Mouse (Mus musculus) liver, postnatal 0 days (tissue): Measurements from ENCODE around the gene Acsbg1. TPM values are rescaled to one million over a fixed set of nuclear protein-coding genes. Genes with fewer than 3 reads are reported as not detected.
"Not testable (repeated sequence)": the region's sequence is repeated elsewhere in the genome, so short reads cannot be mapped to it uniquely, and the experiment has no call there.

Experiments
- ATAC-seq: fragments of 200-750 bp; cut with Nextera tagmentation; 2 replicates; pipeline ENCODE4 v1.8.0; 2017; ENCODE audit warnings: mild to moderate bottlenecking, moderate library complexity
- DNase-seq: peaks from one replicate; pipeline ENCODE4 v3.0.0-alpha.2; 2016
- H3K27ac ChIP-seq: fragments of 300-500 bp; sonication (generic); 2 replicates; pipeline ENCODE4 v1.5.1; 2014; ENCODE audit warnings: antibody characterized with exemption, moderate library complexity, mild to moderate bottlenecking, low read depth
- H3K27me3 ChIP-seq: fragments of 300-500 bp; sonication (generic); 2 replicates; pipeline ENCODE4 v1.6.1; 2014; ENCODE audit warnings: low read length, control low read depth, mixed read lengths; ENCODE audit not compliant: insufficient read depth
- H3K36me3 ChIP-seq: fragments of 300-500 bp; sonication (generic); replicated peaks from 2 replicates; pipeline ENCODE4 v1.6.1; 2014; ENCODE audit warnings: mild to moderate bottlenecking, control low read depth, low read length, moderate library complexity, mixed read lengths; ENCODE audit not compliant: insufficient read depth
- H3K4me1 ChIP-seq: fragments of 300-500 bp; sonication (generic); 2 replicates; pipeline ENCODE4 v1.6.1; 2014; ENCODE audit warnings: antibody characterized with exemption, mild to moderate bottlenecking, control low read depth; ENCODE audit not compliant: insufficient read depth
- H3K4me2 ChIP-seq: fragments of 300-500 bp; sonication (generic); 2 replicates; pipeline ENCODE4 v1.6.1; 2014; ENCODE audit warnings: low read depth, mild to moderate bottlenecking, low read length, moderate library complexity, mixed read lengths
- H3K4me3 ChIP-seq: fragments of 300-500 bp; sonication (generic); 2 replicates; pipeline ENCODE4 v1.5.1; 2014; ENCODE audit warnings: low read depth, low read length
- H3K9ac ChIP-seq: fragments of 300-500 bp; sonication (generic); replicated peaks from 2 replicates; pipeline ENCODE4 v1.6.1; 2014; ENCODE audit warnings: mild to moderate bottlenecking, moderate library complexity
- H3K9me3 ChIP-seq: fragments of 300-500 bp; sonication (generic); 2 replicates; pipeline ENCODE4 v1.6.1; 2016; ENCODE audit warnings: mild to moderate bottlenecking, control low read depth, low read length, mixed read lengths
- CTCF ChIP-seq: sonication (generic); IDR thresholded peaks from 2 replicates; pipeline ENCODE4 v1.5.1; 2016; ENCODE audit warnings: antibody characterized with exemption, low read depth
- EP300 ChIP-seq: IDR thresholded peaks from 2 replicates; pipeline ENCODE4 v1.6.1; 2016; ENCODE audit warnings: antibody characterized with exemption, low read depth, mild to moderate bottlenecking
- WGBS: fragments of 180-500 bp; shearing (Covaris S2); extraction: QIAGEN DNeasy Blood & Tissue Kit; methylation state at CpG from one replicate; pipeline ENCODE4 v1.1.7; 2014; ENCODE audit not compliant: insufficient replicate concordance; 5-methylcytosine and 5-hydroxymethylcytosine counted together
- polyA plus RNA-seq: library from polyadenylated mRNA; unstranded; fragments of >200 nt; fragmentation: Nextera tagmentation; extraction: Ambion mirVana; gene quantifications from 2 replicates; pipeline ENCODE4 v1.2.1, GENCODE M21; 2015

The Acsbg1 gene
- polyA plus RNA-seq, 1 experiment from 2014 or later = 0.12 TPM

- no peaks in the 10 kb centered on the region for H3K27me3 ChIP-seq
- H3K27ac ChIP-seq = no peak overlapping the region
- H3K9me3 ChIP-seq = no peaks in the 10 kb centered on the region
- ATAC-seq (no peak), DNase-seq (no peak)
- WGBS = 82% methylated on average over 5 of the region's 5 CpGs
- no peak overlapping the region for H3K9ac ChIP-seq
- H3K4me3 ChIP-seq = no peak overlapping the region
- H3K4me2 ChIP-seq = no peak overlapping the region
- no peaks in the 10 kb centered on the region for H3K4me1 ChIP-seq
- no peak for TF ChIP-seq CTCF
- TF ChIP-seq EP300 = no peak
- H3K36me3 ChIP-seq = peaks cover 45% of the 10 kb centered on the region
Observed at GRCm38 (mm10) chr9:54604131-54604654, 57.5 kb downstream of the Acsbg1 start.

- H3K27ac ChIP-seq = no peak overlapping the region
- no peak overlapping the region for H3K4me2 ChIP-seq
- 85% methylated on average over 7 of the region's 7 CpGs for WGBS
- ATAC-seq (no peak), DNase-seq (no peak)
- H3K9me3 ChIP-seq = no peaks in the 10 kb centered on the region
- H3K4me3 ChIP-seq = no peak overlapping the region
- H3K9ac ChIP-seq = no peak overlapping the region
- H3K36me3 ChIP-seq = peaks cover 57% of the 10 kb centered on the region
- no peaks in the 10 kb centered on the region for H3K27me3 ChIP-seq
- no peak for TF ChIP-seq CTCF
- no peak for TF ChIP-seq EP300
- H3K4me1 ChIP-seq = no peaks in the 10 kb centered on the region
Observed at GRCm38 (mm10) chr9:54602916-54603315, 58.8 kb downstream of the Acsbg1 start.

- H3K9me3 ChIP-seq = no peaks in the 10 kb centered on the region
- no peak overlapping the region for H3K27ac ChIP-seq
- ATAC-seq = no peak
- no peaks in the 10 kb centered on the region for H3K27me3 ChIP-seq
- 78% methylated on average over 2 of the region's 2 CpGs for WGBS
- H3K9ac ChIP-seq = no peak overlapping the region
- no peak for TF ChIP-seq EP300
- H3K4me2 ChIP-seq = no peak overlapping the region
- no peak for DNase-seq
- H3K36me3 ChIP-seq = peaks cover 57% of the 10 kb centered on the region
- H3K4me1 ChIP-seq = no peaks in the 10 kb centered on the region
- no peak overlapping the region for H3K4me3 ChIP-seq
Observed at GRCm38 (mm10) chr9:54602386-54602785, 59.3 kb downstream of the Acsbg1 start.

GRCm38 (mm10) chr9:54596752-54597465 is 64.8 kb downstream of the Acsbg1 start:
- ATAC-seq (no peak), DNase-seq (no peak)
- H3K9ac ChIP-seq = no peak overlapping the region
- peaks cover 73% of the 10 kb centered on the region for H3K36me3 ChIP-seq
- no peaks in the 10 kb centered on the region for H3K9me3 ChIP-seq
- 89% methylated on average over 15 of the region's 15 CpGs for WGBS
- H3K4me1 ChIP-seq = no peaks in the 10 kb centered on the region
- no peaks in the 10 kb centered on the region for H3K27me3 ChIP-seq
- no peak overlapping the region for H3K27ac ChIP-seq
- no peak overlapping the region for H3K4me2 ChIP-seq
- TF ChIP-seq CTCF (no peak), EP300 (no peak)
- no peak overlapping the region for H3K4me3 ChIP-seq

GRCm38 (mm10) chr9:54593652-54594051 is 68.0 kb downstream of the Acsbg1 start:
- not testable (repeated sequence) for H3K4me2 ChIP-seq, H3K27me3 ChIP-seq, H3K27ac ChIP-seq, H3K9ac ChIP-seq, H3K4me3 ChIP-seq, DNase-seq, H3K4me1 ChIP-seq, H3K9me3 ChIP-seq
- WGBS = 89% methylated on average over 4 of the region's 4 CpGs
- peak; percentile 40; the same call in 1 of the 2 replicates for ATAC-seq
- peaks cover 63% of the 10 kb centered on the region for H3K36me3 ChIP-seq

GRCm38 (mm10) chr9:54587863-54588262 is 73.8 kb downstream of the Acsbg1 start:
- peaks cover 20% of the 10 kb centered on the region for H3K36me3 ChIP-seq
- no peaks in the 10 kb centered on the region for H3K9me3 ChIP-seq
- H3K4me1 ChIP-seq = peaks cover 21% of the 10 kb centered on the region
- peak overlapping the region; percentile 96 for H3K4me2 ChIP-seq
- peak overlapping the region; percentile 84 for H3K9ac ChIP-seq
- TF ChIP-seq CTCF (no peak), EP300 (no peak)
- no peak for DNase-seq
- no peaks in the 10 kb centered on the region for H3K27me3 ChIP-seq
- ATAC-seq = no peak
- 76% methylated on average over 4 of the region's 4 CpGs for WGBS
- H3K4me3 ChIP-seq = peak overlapping the region; percentile 88
- H3K27ac ChIP-seq = no peak overlapping the region
